Mouse (Mus musculus) urinary bladder, postnatal 36 days (tissue): Measurements from ENCODE around the gene Pts.
A peak's percentile ranks its signal among the peaks of the same experiment; 100 is the strongest.

ENCODE experiments used
- DNase-seq, 2 experiments: peaks; one replicate each; pipeline ENCODE4 v3.0.0; 2022; ENCODE audit warnings: low spot score in 2 of 2, mixed read lengths in 1 of 2

Pts gene

DNA sequence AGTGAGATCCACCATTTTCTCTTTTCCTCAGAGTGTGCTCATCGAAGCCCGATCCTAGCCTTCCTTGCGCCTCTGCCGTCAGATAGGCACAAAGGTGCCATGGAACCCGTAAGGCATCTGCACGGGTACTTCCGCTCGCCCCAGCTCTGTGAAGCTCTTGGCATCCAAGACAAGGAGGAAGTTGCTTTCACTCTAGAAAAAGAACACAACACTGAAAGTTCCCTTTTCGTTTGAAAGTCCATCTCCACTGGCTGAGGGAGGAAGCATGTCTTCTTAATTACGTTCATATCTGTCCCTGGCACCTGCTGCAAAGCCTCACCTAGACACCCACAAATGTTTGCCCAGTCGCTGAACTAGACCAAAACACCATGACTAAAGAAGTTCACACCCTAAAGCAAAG is 4.8 kb upstream of the Pts start:
- DNase-seq, result no peak

DNA sequence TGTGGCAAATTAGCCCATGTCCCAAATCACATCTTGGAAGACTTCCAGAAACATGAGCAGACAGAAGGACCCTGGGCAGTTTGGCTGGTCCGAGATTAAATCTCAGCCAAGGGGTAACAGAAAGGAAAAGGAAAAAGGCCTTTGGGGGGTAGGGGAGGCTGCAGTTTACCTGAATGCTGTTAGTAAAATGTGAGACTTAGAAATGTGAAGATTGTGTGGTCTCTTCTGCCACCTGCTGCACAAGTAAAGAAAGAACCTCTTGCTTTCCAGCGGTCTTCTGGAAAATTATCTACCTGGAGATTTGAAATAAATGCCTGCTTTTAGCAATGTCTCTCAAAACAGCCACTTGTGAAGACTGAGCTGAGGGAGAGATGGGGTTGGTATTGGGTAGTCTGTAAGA is 2.4 kb upstream of the Pts start:
- DNase-seq, result peak; percentile 11 to 30

DNA sequence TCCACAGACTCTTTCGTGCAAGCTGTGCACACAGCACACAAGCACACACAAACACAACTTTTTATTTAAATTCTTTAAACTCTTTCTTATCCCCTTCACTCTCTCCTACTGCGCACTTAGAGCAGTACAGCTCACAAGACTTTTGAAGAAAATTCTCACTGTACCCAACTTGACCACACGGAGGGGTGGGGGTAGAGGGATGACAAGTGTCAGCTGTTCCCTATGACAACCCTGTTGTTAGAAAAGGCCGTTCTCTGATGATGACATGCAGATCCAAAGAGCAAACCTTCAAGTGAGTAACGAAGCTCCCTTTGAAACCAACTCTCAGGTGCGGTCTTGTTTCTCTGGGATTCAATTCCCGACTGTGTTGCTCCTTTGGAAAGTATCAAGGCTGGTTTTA is 664 bp downstream of the Pts start:
- DNase-seq, result no peak

DNA sequence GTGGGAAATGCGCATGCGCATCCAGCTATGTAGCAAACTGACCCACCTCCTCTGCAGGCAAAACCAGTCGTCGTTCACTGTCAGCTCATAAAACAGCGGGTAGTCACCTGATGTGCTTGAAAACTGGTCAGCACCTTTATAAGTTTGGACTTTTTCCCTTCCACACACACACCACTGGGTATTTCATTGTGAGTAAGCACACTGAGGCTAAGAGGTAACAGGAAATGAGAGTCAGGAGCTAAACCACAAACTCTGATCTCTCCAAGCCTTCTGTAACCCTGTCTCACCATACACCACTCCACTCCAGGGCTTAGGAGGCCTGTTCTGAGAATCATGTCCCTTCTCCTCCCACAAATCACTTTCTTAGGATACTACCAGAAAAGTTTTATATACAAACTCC is 2.9 kb downstream of the Pts start:
- no peak for DNase-seq

DNA sequence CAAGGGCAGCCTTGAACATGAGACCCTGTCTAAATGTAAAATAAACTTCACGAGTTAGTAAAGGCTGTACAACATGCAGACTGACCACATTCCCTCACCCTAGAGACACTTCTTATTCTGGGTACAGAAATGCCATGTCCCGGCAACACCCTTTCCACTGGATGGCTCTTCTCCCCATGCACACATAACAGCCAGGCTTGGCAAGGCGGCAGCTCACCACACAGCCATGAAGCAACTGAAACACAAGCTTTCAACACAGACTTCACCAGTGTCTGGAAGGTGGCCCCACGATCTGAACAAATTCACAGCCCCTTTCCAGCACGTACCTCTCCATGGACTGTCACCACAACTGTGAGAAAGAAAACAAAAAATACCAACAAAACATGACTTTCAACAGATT is 3.6 kb downstream of the Pts start:
- peak in 1 of 2 experiments; percentile 24 for DNase-seq

DNA sequence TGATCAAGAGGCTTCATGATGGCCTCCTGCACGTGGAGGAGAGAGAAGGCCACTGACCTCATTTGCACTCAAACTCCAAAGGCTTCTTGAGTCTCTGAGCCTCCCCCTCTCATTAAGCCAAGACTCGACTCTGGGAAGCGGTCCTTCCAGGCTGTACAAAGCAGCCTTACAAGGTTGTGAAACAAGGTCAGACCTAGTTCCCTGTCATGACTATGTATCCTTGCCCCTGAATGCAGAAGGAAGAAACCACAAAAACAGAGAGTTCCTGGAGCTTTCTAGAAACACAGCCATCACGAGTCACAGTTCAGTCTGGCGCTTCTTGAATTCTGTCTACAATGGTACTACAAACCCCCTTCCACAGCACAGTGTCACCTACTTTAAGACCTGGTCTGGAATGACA is 6.0 kb downstream of the Pts start:
- no peak for DNase-seq

DNA sequence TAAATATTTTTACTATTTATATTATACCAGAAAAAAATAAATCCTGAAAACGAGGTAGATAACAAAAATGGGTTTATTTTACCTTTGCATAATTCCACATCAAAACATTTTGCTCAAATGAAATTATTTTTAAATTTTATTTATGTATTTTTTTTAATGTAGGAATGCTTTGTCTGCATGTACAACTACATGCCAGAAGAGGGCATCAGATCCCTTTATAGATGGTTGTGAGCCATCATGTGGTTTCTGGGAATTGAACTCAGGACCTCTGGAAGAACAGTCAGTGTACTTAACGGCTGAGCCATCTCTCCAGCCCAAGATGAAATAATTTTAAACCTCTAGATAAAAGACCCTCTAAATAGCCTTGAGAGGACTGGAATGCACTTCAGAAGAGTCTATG is 7.0 kb downstream of the Pts start:
- DNase-seq, result no peak

DNA sequence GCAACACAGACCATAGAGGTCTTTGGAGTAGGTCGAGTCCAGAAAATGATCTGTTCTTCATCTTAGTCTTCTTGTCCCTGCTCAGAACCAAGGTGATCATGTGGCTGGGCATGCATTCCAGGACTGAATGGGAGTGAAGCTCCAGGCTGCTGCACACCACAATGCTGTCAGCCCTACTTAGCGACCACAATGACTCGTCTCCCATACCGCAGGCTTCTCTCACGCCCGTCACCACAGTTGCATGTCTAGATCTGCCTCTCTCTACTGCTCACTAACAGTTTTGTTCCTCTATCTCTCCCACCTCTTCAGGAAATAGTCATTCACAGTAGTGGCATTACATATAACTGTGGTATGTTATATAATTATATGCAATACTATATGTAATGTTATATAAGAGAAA is 7.8 kb downstream of the Pts start:
- DNase-seq, result no peak

DNA sequence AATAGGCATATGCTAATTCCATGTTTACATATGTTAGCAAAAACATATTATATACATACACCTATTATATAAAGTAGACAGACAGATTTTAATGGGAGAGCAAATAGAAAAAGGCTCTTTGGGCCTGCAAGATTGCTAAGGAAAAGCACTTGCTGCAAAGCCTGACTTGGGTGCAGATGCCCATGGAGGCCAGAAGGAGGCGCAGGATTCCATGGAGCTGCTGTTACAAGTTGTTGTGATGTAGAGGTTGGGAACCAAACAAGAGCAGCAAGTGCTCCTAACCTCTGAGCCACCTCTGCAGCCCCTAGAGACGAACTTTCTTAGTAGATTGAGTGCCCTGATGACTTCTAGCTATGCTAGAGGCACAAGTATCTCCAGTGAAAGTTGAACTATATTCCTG is 9.7 kb downstream of the Pts start:
- DNase-seq, result no peak

DNA sequence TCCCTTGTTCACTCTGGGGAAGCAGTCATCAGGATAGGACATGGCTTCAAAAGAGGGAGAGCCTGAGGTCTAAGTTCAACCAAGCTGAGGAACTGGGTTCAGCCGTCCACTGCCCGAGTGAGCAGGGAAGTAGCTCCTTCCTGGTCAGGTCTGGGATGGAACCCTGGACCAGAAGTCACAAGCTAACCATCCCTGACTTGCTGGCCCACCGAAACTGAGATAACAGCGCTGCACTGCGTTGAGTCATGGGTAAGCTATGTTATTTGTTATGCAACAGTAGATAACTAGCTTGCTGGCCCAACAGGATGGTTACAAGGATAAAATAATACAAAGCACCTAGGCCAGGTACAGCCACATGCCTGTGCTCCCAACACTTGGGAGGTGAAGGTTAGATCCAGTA is 13.1 kb downstream of the Pts start:
- DNase-seq, result peak in 1 of 2 experiments; percentile 29

DNA sequence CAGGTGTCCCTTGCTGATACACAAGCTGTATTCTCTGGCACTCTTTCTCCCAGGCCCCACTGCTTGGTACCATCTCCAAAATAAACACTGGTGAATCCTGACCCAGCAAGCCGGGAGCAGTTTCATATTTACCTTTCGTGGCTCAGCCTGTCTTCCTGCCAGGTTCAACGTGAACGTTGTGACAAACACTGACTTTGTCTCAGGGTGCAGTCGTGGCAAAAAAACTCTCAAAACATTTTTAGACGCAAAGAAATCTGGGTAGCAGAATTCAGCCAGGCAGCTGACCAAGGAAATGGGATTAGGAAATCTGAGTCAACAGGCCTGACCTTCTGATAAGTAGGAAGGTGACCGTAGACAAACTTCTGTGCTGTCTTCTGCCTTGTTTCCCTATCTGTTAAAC is 21.0 kb downstream of the Pts start:
- no peak for DNase-seq

DNA sequence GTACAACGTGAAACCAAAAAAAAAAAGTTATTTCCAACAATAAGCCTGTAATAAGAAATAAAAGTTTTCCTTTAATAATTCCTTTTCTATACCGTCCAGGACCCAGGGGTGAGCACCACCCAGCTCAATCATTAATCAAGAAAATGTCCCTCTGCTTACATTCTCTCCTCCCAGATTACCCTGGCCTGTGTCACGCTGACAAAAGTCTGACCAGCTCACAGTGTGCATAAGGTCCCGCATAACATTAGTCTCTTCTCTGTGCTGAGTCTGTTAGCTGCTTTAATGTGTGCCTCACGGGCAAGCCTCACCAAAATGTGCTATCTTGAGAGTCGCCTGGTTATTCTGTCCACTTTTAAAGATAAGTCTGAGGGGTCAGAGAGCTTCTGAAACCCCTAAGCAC is 23.1 kb downstream of the Pts start:
- no peak for DNase-seq

DNA sequence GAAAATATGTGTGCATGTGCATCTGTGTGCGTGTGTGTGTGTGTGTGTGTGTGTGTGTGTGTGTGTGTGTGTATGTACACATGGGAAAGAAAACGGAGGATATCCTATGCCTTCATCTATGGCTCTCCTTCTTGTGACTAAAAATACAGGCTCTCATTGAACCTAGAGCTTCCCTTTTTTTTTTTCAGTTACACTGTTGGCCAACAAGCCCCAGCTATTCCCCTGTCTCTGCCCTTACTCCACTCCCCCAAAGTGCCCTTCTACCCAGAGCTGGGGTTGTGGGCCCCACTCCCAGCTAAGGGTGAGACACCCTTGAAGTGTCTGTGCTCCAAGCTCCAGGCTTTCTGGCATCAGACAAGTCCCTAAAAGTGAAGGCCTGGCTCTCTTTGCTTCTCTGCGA is 25.6 kb downstream of the Pts start:
- DNase-seq, result no peak

DNA sequence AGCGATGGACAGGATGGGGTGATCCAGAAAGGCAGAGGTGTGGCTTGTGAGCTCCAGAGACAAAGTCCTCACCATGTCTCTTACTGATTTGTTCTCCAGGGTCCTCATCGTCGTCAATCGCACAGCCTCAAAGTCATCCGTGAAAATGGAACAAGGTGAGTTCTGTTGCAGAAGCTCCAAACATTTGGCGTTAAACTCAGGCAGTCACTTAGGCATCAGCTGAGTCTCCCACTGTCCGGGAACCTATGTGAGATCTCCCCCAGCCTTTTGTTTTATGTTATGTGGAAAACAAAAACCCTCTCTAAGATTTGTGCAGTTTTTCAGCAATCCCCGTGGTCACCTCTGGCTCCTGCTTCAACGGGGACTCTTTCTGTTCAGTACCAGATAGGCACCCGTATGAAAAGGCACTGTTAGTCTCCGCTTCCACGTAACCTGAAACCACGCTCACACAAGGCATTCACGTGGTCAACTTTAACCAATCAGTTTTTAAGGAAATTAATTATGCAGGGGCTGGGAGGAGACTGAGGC is 27.5 kb downstream of the Pts start:
- DNase-seq, result no peak

DNA sequence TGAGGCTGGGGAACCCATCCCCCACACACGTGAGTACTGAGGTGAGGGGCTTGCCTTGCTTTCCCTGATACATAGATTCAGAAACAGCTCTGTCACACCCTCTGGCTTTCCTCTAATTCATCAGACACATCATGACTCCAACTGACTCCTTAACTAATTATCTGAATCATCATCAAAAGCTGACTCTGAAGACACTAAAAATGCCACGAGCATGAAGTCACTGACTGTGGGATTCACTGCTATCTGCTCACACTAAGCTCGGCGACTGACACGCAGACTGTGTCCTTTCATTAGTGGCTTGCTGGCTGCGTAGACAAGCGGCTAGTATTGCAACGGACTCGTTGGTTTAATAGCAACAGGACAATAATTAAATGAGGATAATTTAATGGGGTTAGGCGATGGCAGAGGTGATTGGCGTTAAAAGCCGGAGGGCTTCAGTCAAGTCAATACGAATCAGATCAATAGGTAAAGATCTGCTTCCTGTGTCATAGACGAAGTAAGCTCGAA is 28.0 kb downstream of the Pts start:
- DNase-seq, result no peak

DNA sequence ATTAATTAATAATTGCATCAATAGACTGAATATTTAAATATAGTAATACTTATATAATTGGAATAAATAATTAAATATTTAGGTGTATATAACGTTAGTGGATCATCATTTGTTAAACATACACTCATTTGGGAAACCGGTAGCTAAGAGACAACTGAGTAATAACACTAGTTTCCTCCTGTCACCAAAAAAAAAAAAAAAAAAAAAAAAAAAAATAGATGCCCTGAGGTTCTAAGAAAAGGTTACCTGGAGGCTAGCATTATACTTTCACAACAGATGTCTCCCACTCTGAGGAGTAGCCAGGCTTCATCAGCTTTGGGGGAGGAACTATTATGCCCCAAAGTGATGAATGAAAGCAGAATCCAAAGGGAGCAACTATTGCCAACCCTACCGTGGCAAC is 28.7 kb downstream of the Pts start:
- DNase-seq, result no peak

DNA sequence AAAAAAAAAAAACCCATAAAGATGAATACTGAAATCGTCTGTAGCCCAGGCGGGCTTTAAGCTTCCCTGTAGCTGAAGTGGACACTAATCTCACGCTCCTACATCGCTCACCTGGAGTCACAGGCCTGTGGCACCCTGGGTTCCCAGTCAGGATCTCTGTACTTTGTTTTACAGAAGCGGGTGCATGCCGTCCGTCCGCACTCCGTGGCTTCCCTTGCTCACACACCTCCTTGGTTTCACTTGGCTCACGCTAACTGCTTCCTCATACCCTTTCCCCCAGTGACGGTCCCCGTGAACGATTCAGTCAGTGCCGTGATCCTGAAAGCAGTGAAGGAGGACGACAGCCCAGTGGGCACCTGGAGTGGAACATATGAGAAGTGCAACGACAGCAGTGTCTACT is 29.7 kb downstream of the Pts start:
- DNase-seq, result no peak

DNA sequence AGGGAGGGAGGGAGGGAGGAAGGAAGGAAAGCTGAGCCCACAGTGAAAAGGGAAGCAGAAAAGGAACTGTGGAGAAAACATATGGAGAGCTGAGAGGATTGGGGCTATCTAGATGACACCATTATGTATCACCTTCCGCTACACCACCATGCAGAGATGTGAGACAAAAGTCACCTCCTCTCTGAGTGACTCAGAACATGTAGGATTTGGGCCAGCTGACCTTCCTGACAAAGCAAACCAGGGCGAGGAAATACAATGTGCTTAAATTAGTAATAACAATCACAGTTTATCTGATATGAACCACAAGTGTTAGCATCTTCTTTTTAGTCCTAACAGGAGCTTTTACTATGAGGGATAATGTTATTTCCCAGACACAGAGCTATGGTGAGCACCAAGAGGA is 31.0 kb downstream of the Pts start:
- no peak for DNase-seq

DNA sequence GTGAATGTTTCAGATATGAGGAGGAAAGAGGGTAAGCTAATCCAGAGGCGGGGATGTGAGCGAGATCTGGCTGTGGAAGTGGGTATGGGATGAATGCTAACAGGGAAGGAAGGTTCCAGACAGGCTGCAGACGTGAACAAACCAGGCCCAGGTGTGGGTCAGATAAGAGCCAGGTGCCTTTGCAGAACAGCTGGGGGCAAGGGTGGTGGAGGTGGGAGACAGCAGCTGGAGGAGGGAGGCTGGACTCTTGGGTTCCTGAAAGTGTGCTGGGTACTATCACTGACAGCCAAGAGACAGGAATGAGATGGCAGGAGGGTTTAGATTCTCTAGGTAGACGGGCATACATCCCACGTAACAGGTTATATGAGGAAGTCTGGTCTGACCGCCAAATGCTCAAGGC is 31.4 kb downstream of the Pts start:
- no peak for DNase-seq

DNA sequence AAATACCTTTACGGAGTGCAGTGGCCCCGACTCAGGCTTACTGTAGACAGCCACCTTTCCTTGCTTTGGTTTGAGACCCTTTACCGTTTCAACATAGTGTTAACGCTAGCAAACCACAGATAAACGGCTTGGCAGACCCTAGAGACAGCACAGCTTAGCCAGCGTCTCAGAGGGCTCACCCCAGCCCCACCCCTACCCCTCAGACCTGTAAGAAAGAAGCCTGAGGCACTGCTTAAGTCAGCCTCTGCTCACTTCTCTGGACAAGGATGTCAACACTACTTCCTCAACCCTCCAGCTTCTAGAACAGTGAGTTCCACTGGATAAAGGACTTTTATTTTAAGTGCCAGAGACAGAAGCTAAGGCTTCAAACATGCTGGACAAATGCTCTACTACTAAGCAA is 32.0 kb downstream of the Pts start:
- no peak for DNase-seq

DNA sequence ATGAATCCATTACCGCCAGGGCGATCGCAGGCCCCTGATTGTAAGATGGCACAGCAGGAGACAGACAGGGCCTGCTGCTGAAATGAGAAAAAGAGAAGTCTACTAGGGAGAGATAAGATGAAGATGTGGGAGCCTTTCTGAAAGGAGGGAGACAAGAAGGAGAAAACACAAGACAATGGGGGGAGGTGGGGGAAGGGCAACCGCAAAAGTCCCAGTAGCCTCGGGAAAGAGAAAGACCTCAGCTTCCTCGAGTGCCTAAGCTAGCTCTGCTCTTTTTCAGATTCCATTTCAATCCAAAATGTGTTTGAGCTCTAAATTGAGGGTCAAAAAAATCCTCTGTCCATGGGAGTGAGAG is 32.4 kb downstream of the Pts start:
- no peak for DNase-seq

DNA sequence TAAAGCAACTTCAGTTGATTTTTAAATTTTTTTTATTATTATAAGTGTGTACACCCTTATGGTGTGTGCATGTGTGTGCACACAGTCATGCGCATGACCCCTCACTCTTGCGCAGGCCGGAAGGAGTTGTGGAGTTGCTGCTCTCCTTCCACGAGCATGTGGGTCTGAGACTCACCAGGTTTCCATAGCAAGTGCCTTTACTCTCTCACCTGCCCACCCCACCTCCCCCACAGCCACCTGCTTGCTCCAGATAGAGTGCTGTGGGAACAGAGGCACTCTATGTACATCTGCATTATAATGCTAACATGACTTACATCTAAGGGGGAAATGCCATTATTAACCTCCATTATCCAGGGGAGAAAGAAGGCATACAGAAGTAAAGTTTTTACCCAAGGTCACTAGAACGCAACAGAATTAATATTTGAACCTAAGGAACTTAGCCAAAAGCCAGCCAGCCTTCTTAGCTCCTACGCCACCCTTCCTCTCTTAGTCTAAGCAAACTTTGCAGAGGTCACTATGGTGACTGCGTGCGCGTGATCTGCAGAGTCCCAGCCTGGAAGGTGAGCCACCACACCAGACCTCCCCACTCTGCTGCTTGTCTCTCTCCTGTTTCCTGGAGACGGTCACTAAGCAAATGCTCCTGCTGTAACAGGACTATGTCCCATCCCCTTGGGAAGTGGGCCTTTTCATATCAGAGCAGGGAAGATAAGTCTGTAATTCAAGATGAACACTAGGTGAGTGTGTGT is 32.9 kb downstream of the Pts start:
- no peak for DNase-seq

DNA sequence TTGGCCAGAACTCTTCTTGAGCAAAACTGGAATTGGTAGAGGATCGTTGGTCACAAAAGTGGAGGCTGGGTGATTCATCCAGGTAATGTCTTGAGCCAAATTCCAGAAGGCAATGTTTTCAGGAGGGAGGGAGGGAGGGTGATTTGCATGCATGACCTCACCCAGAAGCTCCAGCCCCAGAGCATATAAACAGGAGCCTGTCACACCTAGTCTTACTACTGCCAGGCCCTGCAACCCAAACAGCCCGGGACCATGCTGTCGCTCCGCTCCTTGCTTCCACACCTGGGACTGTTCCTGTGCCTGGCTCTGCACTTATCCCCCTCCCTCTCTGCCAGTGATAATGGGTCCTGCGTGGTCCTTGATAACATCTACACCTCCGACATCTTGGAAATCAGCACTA is 34.2 kb downstream of the Pts start, which contains the start of gene Plet1:
Plet1 (plus strand) TSS at position 215 of the 400 bp plus-strand sequence.
- peak; percentile 44 to 49 for DNase-seq

DNA sequence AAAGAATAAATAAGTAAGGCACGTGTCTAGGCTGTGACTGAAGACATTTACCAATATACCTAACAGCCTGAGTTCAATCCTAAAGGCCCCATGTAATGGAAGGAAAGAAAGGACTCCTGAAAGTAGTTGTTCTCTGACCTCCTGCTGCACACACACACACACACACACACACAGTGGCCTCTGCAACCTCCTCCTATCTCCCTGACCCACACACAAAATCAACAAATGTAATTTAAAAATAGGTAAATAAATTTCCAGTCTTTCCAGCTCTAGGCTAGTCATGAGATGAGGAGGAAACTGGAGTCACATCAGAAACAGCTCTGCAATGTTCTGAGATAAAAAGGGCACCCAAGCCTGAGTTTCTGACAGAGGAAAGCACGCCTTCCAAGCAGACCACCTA is 34.7 kb downstream of the Pts start:
- no peak for DNase-seq
